Mouse (Mus musculus) kidney, adult 2 months (tissue): ENCODE results near the gene Prkch.

Experiments used
- CTCF ChIP-seq: fragments of 200-500 bp; conservative IDR thresholded peaks from 2 replicates; pipeline ENCODE4 v1.5.1; 2011; ENCODE audit warnings: low read depth, mild to moderate bottlenecking, control low read depth, low read length, moderate library complexity, mixed read lengths; ENCODE audit not compliant: insufficient read depth, insufficient read length
- POLR2A ChIP-seq: fragments of 200-500 bp; IDR thresholded peaks from one replicate; pipeline ENCODE4 v1.6.1; 2011; ENCODE audit warnings: low read depth, low read length, control low read depth

DNA sequence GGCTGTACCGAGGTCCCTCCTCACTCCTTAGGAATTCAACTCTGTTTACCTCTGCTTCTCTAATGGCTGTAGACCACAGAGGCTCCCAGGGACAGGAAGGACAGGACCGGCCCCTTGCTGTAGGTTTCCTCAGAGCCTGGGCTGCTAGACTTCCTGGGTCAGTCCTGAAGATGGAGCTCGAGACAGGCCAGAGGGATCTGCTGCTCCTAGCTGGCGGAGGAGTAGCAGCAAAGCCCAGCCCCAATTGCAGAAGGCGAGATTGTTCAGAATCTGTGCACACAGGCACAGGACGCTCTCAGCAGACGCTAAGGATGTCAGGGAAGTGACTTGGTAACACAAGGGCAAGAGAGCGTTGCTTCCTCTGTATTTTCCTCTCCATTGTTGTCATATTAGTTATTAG, 124.3 kb downstream of the Prkch start:
- TF ChIP-seq CTCF (peak; percentile 88), POLR2A (no peak)
